Mouse (Mus musculus) forebrain, embryonic 14.5 days (tissue): ENCODE measurements around the gene Gba. TPM values are rescaled to one million over a fixed set of nuclear protein-coding genes. Genes with fewer than 3 reads are reported as not detected.

Experiments
- ATAC-seq: fragments of 200-750 bp; cut with Nextera tagmentation; 2 replicates; pipeline ENCODE4 v1.8.0; 2017; ENCODE audit warnings: mild to moderate bottlenecking, moderate library complexity
- DNase-seq: peaks from one replicate; pipeline ENCODE4 v3.0.0-alpha.2; 2015; ENCODE audit warnings: low spot score
- H3K27ac ChIP-seq: fragments of 300-500 bp; sonication (generic); 2 replicates; pipeline ENCODE4 v1.5.1; 2014; ENCODE audit warnings: low read depth, mild to moderate bottlenecking, control low read depth, low read length, moderate library complexity
- H3K27me3 ChIP-seq: fragments of 300-500 bp; sonication (generic); replicated peaks from 2 replicates; pipeline ENCODE4 v1.6.1; 2014; ENCODE audit warnings: low read length, control low read depth, mixed read lengths; ENCODE audit not compliant: control insufficient read depth, insufficient read depth
- H3K36me3 ChIP-seq: fragments of 300-500 bp; sonication (generic); 2 replicates; pipeline ENCODE4 v1.6.1; 2014; ENCODE audit warnings: low read length, control low read depth; ENCODE audit not compliant: control insufficient read depth, insufficient read depth
- H3K4me1 ChIP-seq: fragments of 300-500 bp; sonication (generic); 2 replicates; pipeline ENCODE4 v1.6.1; 2014; ENCODE audit warnings: antibody characterized with exemption, low read length, control low read depth; ENCODE audit not compliant: control insufficient read depth, insufficient read depth
- H3K4me2 ChIP-seq: fragments of 300-500 bp; sonication (generic); 2 replicates; pipeline ENCODE4 v1.6.1; 2014; ENCODE audit warnings: mild to moderate bottlenecking, control low read depth, low read length
- H3K4me3 ChIP-seq: fragments of 300-500 bp; sonication (generic); 2 replicates; pipeline ENCODE4 v1.5.1; 2014; ENCODE audit warnings: low read depth, low read length, control low read depth
- H3K9ac ChIP-seq: fragments of 300-500 bp; sonication (generic); 2 replicates; pipeline ENCODE4 v1.6.1; 2014; ENCODE audit warnings: mild to moderate bottlenecking, low read length, control low read depth, moderate library complexity
- H3K9me3 ChIP-seq: fragments of 300-500 bp; sonication (generic); replicated peaks from 2 replicates; pipeline ENCODE4 v1.6.1; 2016; ENCODE audit warnings: low read length, control low read depth, mixed read lengths; ENCODE audit not compliant: control insufficient read depth
- WGBS: fragments of 180-500 bp; shearing (Covaris S2); extraction: QIAGEN DNeasy Blood & Tissue Kit; methylation state at CpG from one replicate; pipeline ENCODE4 v1.1.7; 2014; 5-methylcytosine and 5-hydroxymethylcytosine counted together
- polyA plus RNA-seq: library from polyadenylated mRNA; unstranded; fragments of >200 nt; fragmentation: Nextera tagmentation; extraction: Ambion mirVana; gene quantifications from 2 replicates; pipeline ENCODE4 v1.2.1, GENCODE M21; 2014

The Gba gene
- polyA plus RNA-seq, 1 experiment from 2014 or later = 47.9 TPM

GRCm38 (mm10) chr3:89188478-89188875, 14.3 kb upstream of the Gba start:
- H3K36me3 ChIP-seq = peaks cover 8% of the 10 kb centered on the region; the same call in 1 of the 2 replicates
- WGBS = 62% methylated on average over 12 of the region's 12 CpGs
- H3K4me1 ChIP-seq = peaks cover 6% of the 10 kb centered on the region
- H3K9me3 ChIP-seq = no peaks in the 10 kb centered on the region
- DNase-seq (no peak), ATAC-seq (no peak)
- no peak overlapping the region for H3K9ac ChIP-seq
- H3K27me3 ChIP-seq = no peaks in the 10 kb centered on the region
- no peak overlapping the region for H3K4me3 ChIP-seq
- no peak overlapping the region for H3K27ac ChIP-seq
- H3K4me2 ChIP-seq = no peak overlapping the region

GRCm38 (mm10) chr3:89190436-89190835, 12.3 kb upstream of the Gba start:
- Histone ChIP-seq H3K27me3 (no peaks in the 10 kb centered on the region), H3K36me3 (peaks cover 8% of the 10 kb centered on the region; the same call in 1 of the 2 replicates), H3K4me1 (no peaks in the 10 kb centered on the region), H3K4me3 (no peak overlapping the region), H3K9ac (no peak overlapping the region), H3K27ac (no peak overlapping the region), H3K9me3 (no peaks in the 10 kb centered on the region), H3K4me2 (no peak overlapping the region)
- ATAC-seq (no peak), DNase-seq (no peak)
- WGBS = 94% methylated on average over 8 of the region's 8 CpGs

GRCm38 (mm10) chr3:89193351-89193750, 9.4 kb upstream of the Gba start:
- no peak overlapping the region for H3K27ac ChIP-seq
- H3K4me1 ChIP-seq = peaks cover 5% of the 10 kb centered on the region
- 68% methylated on average over 1 of the region's 1 CpGs for WGBS
- no peak overlapping the region for H3K4me2 ChIP-seq
- peaks cover 5% of the 10 kb centered on the region; the same call in 1 of the 2 replicates for H3K36me3 ChIP-seq
- H3K9me3 ChIP-seq = no peaks in the 10 kb centered on the region
- H3K27me3 ChIP-seq = no peaks in the 10 kb centered on the region
- H3K9ac ChIP-seq = no peak overlapping the region
- no peak for DNase-seq
- no peak for ATAC-seq
- H3K4me3 ChIP-seq = no peak overlapping the region

- Histone ChIP-seq H3K27me3 (no peaks in the 10 kb centered on the region), H3K36me3 (no peaks in the 10 kb centered on the region), H3K27ac (no peak overlapping the region), H3K9ac (no peak overlapping the region), H3K4me2 (no peak overlapping the region), H3K4me3 (no peak overlapping the region), H3K9me3 (no peaks in the 10 kb centered on the region), H3K4me1 (peaks cover 5% of the 10 kb centered on the region)
- WGBS = 90% methylated on average over 2 of the region's 2 CpGs
- ATAC-seq (no peak), DNase-seq (no peak)
Measured at GRCm38 (mm10) chr3:89193853-89194252, 8.9 kb upstream of the Gba start.

- Histone ChIP-seq H3K27me3 (no peaks in the 10 kb centered on the region), H3K4me3 (peak overlapping the region; percentile 34), H3K9me3 (no peaks in the 10 kb centered on the region), H3K36me3 (no peaks in the 10 kb centered on the region), H3K4me1 (peaks cover 5% of the 10 kb centered on the region), H3K9ac (peak overlapping the region; percentile 66), H3K27ac (peak overlapping the region; percentile 60), H3K4me2 (peak overlapping the region; percentile 67)
- ATAC-seq (peak; percentile 97), DNase-seq (peak; percentile 95)
- WGBS = 6% methylated on average over 33 of the region's 33 CpGs
Measured at GRCm38 (mm10) chr3:89195979-89196877, 6.5 kb upstream of the Gba start.

GRCm38 (mm10) chr3:89199839-89200238, 2.9 kb upstream of the Gba start:
- Histone ChIP-seq H3K4me1 (peaks cover 9% of the 10 kb centered on the region), H3K9ac (no peak overlapping the region), H3K4me2 (no peak overlapping the region), H3K9me3 (no peaks in the 10 kb centered on the region), H3K4me3 (no peak overlapping the region), H3K27me3 (no peaks in the 10 kb centered on the region), H3K36me3 (peaks cover 2% of the 10 kb centered on the region), H3K27ac (no peak overlapping the region)
- ATAC-seq (no peak), DNase-seq (no peak)
- WGBS = 84% methylated on average over 3 of the region's 3 CpGs

- Histone ChIP-seq H3K27ac (no peak overlapping the region), H3K4me3 (peak overlapping the region; percentile 43), H3K9me3 (no peaks in the 10 kb centered on the region), H3K4me2 (peak overlapping the region; percentile 61), H3K27me3 (no peaks in the 10 kb centered on the region), H3K4me1 (peaks cover 4% of the 10 kb centered on the region), H3K36me3 (peaks cover 34% of the 10 kb centered on the region), H3K9ac (peak overlapping the region; percentile 53)
- WGBS = 37% methylated on average over 5 of the region's 5 CpGs
- ATAC-seq = peak; percentile 26; the same call in 1 of the 2 replicates
- DNase-seq = no peak
Measured at GRCm38 (mm10) chr3:89203142-89203514, 400 bp downstream of the Gba start.

GRCm38 (mm10) chr3:89206079-89206478, 3.4 kb downstream of the Gba start:
- Histone ChIP-seq H3K9ac (no peak overlapping the region), H3K27ac (no peak overlapping the region), H3K9me3 (no peaks in the 10 kb centered on the region), H3K4me2 (no peak overlapping the region), H3K4me1 (peaks cover 4% of the 10 kb centered on the region), H3K36me3 (peaks cover 62% of the 10 kb centered on the region), H3K4me3 (no peak overlapping the region), H3K27me3 (no peaks in the 10 kb centered on the region)
- ATAC-seq (no peak), DNase-seq (no peak)
- WGBS = 91% methylated on average over 7 of the region's 7 CpGs

- 88% methylated on average over 2 of the region's 2 CpGs for WGBS
- peaks cover 4% of the 10 kb centered on the region for H3K4me1 ChIP-seq
- no peaks in the 10 kb centered on the region for H3K9me3 ChIP-seq
- H3K4me2 ChIP-seq = no peak overlapping the region
- H3K27me3 ChIP-seq = no peaks in the 10 kb centered on the region
- H3K27ac ChIP-seq = no peak overlapping the region
- ATAC-seq (no peak), DNase-seq (no peak)
- no peak overlapping the region for H3K4me3 ChIP-seq
- peaks cover 62% of the 10 kb centered on the region for H3K36me3 ChIP-seq
- H3K9ac ChIP-seq = no peak overlapping the region
Measured at GRCm38 (mm10) chr3:89206695-89207094, 4.0 kb downstream of the Gba start.
